29 mouse cellular contexts compared by ENCODE assay signal in the genomic region with DNA sequence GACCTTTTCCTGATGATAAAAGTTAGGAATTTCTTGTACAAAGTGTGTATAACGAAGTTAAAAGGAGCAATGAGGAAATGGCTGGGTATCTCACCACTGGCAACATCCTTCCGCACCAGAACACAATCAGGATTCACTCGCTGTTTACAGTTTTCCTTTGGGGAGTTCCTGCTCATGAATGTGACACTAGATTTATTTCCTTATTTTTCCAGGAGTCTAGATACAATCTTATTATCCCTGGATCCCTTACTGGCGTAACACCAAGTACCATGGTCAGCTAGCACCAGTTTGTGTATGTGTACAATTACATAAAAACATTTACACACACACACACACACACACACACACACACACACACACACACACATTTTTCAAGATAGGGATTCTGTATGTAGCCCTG. TPM values are rescaled to one million over a fixed set of nuclear protein-coding genes. Genes with fewer than 3 reads are reported as not detected.
DNase-seq lines count a peak whose midpoint lies in the region; ATAC-seq and TF ChIP-seq lines count a peak whose summit lies in the region.
"Had no signal": no experiment of that assay in that cellular context is flagged by ENCODE, and none has a peak within 500 bp of the region (broad histone marks: within the 10 kb centered on the region; RNA-seq: fewer than 3 reads in every experiment).

No protein-coding gene starts in this region.

- no peak overlapping the region for H3K4me2 ChIP-seq in liver, postnatal 0 days (ENCODE audit: low read depth, low read length)
- no peak overlapping the region for H3K4me2 ChIP-seq in liver, embryonic 12.5 days
- no peak overlapping the region for H3K4me2 ChIP-seq in forebrain, embryonic 13.5 days
- H3K4me2 ChIP-seq: embryonic facial prominence, embryonic 13.5 days; embryonic facial prominence, embryonic 15.5 days; forebrain, embryonic 12.5 days; forebrain, embryonic 15.5 days had no signal

- H3K27me3 ChIP-seq in liver, postnatal 0 days (ENCODE audit: insufficient read depth, low read length), result no peaks in the 10 kb centered on the region
- no peaks in the 10 kb centered on the region for H3K27me3 ChIP-seq in liver, embryonic 12.5 days (replicated peaks)
- no peaks in the 10 kb centered on the region for H3K27me3 ChIP-seq in forebrain, embryonic 13.5 days
- H3K27me3 ChIP-seq: embryonic facial prominence, embryonic 13.5 days; embryonic facial prominence, embryonic 15.5 days; forebrain, embryonic 15.5 days; Patski had no signal

- peak; percentile 16; the same call in 1 of the 2 replicates for TF ChIP-seq EP300 in liver, postnatal 0 days (IDR thresholded peaks at IDR 0.05; ENCODE audit: low read depth)

- no peak overlapping the region for H3K4me3 ChIP-seq in liver, postnatal 0 days (ENCODE audit: low read depth, low read length)
- H3K4me3 ChIP-seq in liver, embryonic 12.5 days, result no peak overlapping the region
- H3K4me3 ChIP-seq in forebrain, embryonic 13.5 days, result no peak overlapping the region
- H3K4me3 ChIP-seq: embryonic facial prominence, embryonic 13.5 days; embryonic facial prominence, embryonic 15.5 days; erythroblast, embryonic 14.5 days; forebrain, embryonic 10.5 days; forebrain, embryonic 12.5 days; forebrain, embryonic 15.5 days had no signal

- H3K36me3 ChIP-seq in liver, postnatal 0 days (replicated peaks; ENCODE audit: insufficient read depth, low read length), result no peaks in the 10 kb centered on the region; the same call in 1 of the 2 replicates
- no peaks in the 10 kb centered on the region for H3K36me3 ChIP-seq in liver, embryonic 12.5 days
- no peaks in the 10 kb centered on the region for H3K36me3 ChIP-seq in forebrain, embryonic 13.5 days (ENCODE audit: poor library complexity, severe bottlenecking)
- H3K36me3 ChIP-seq: embryonic facial prominence, embryonic 13.5 days; embryonic facial prominence, embryonic 15.5 days; forebrain, embryonic 10.5 days; forebrain, embryonic 12.5 days; forebrain, embryonic 15.5 days; G1E had no signal

- H3K27ac ChIP-seq in liver, postnatal 0 days (ENCODE audit: low read depth), result no peak overlapping the region
- no peak overlapping the region for H3K27ac ChIP-seq in liver, embryonic 12.5 days
- H3K27ac ChIP-seq in forebrain, embryonic 13.5 days, result no peak overlapping the region
- H3K27ac ChIP-seq: embryonic facial prominence, embryonic 13.5 days; embryonic facial prominence, embryonic 15.5 days; forebrain, embryonic 10.5 days; forebrain, embryonic 12.5 days; forebrain, embryonic 15.5 days had no signal

- H3K9ac ChIP-seq in liver, postnatal 0 days (replicated peaks), result no peak overlapping the region
- no peak overlapping the region for H3K9ac ChIP-seq in liver, embryonic 12.5 days
- no peak overlapping the region for H3K9ac ChIP-seq in forebrain, embryonic 13.5 days
- H3K9ac ChIP-seq: embryonic facial prominence, embryonic 13.5 days; embryonic facial prominence, embryonic 15.5 days; forebrain, embryonic 12.5 days; forebrain, embryonic 15.5 days; forebrain, postnatal 0 days had no signal

- 64% methylated on average over 4 of the region's 4 CpGs for WGBS in liver, postnatal 0 days (ENCODE audit: insufficient replicate concordance)
- 45% methylated on average over 4 of the region's 4 CpGs for WGBS in liver, embryonic 12.5 days (ENCODE audit: insufficient replicate concordance)
- 82% methylated on average over 4 of the region's 4 CpGs for WGBS in forebrain, embryonic 13.5 days

- H3K4me1 ChIP-seq in liver, postnatal 0 days (ENCODE audit: insufficient read depth), result no peaks in the 10 kb centered on the region
- no peaks in the 10 kb centered on the region for H3K4me1 ChIP-seq in liver, embryonic 12.5 days
- no peaks in the 10 kb centered on the region for H3K4me1 ChIP-seq in forebrain, embryonic 13.5 days
- H3K4me1 ChIP-seq: embryonic facial prominence, embryonic 13.5 days; embryonic facial prominence, embryonic 15.5 days; forebrain, embryonic 10.5 days; forebrain, embryonic 12.5 days; forebrain, embryonic 15.5 days had no signal

- no peaks in the 10 kb centered on the region for H3K9me3 ChIP-seq in liver, postnatal 0 days (ENCODE audit: low read length)
- no peaks in the 10 kb centered on the region for H3K9me3 ChIP-seq in liver, embryonic 12.5 days (replicated peaks)
- H3K9me3 ChIP-seq in forebrain, embryonic 13.5 days (replicated peaks), result no peaks in the 10 kb centered on the region
- H3K9me3 ChIP-seq: embryonic facial prominence, embryonic 13.5 days; embryonic facial prominence, embryonic 15.5 days; forebrain, embryonic 10.5 days; forebrain, embryonic 12.5 days; forebrain, embryonic 15.5 days; G1E had no signal

- TF ChIP-seq CTCF in liver, postnatal 0 days (IDR thresholded peaks at IDR 0.05; ENCODE audit: low read depth), result no peak

- no peak for ATAC-seq in liver, postnatal 0 days
- no peak for ATAC-seq in liver, embryonic 12.5 days
- ATAC-seq in forebrain, embryonic 13.5 days, result no peak
- ATAC-seq: activated CD4-positive, CD25-positive, alpha-beta regulatory T cell, adult 4 months; CD4-positive, CD25-positive, alpha-beta regulatory T cell, adult 4 months; forebrain, embryonic 15.5 days; forebrain, postnatal 0 days; Patski had no signal

- DNase-seq in liver, postnatal 0 days, result no peak
- DNase-seq in lung, postnatal 10 days, result peak; percentile 48
- DNase-seq in lung, postnatal 25 days (ENCODE audit: low spot score), result peak; percentile 72
- DNase-seq in right cerebral cortex, postnatal 4 days, result no peak
- DNase-seq: adrenal gland, adult 8-10 months; adrenal gland, postnatal 14 days; adrenal gland, postnatal 36 days; B cell, adult 2 months; cerebellum, adult 11 months; cerebellum, adult 18-20 months; cerebellum, adult 8-10 months; cerebellum, adult 9-11 months; cerebellum, postnatal 14 days; cerebellum, postnatal 36 days; embryo, embryonic 11 days; forebrain, postnatal 0 days had no signal

RNA-seq across cellular contexts. Expression of gene Ift52, which starts 9.9 kb away (rescaled TPM):
- 18.4 and 19.5 TPM in 2 replicates for polyA plus RNA-seq in liver, postnatal 0 days (2015; fragmentation: Nextera tagmentation; extraction: Ambion mirVana)
- polyA plus RNA-seq in liver, embryonic 12.5 days (2016; fragmentation: Nextera tagmentation; extraction: Ambion mirVana), result 24.4 and 25.9 TPM in 2 replicates
- 44.8 and 48.9 TPM in 2 replicates for polyA plus RNA-seq in forebrain, embryonic 13.5 days (2015; fragmentation: Nextera tagmentation; extraction: Ambion mirVana)

RNA-seq across cellular contexts. Expression of gene Sgk2, which starts 20.2 kb away (rescaled TPM):
- polyA plus RNA-seq in liver, postnatal 0 days (2015; fragmentation: Nextera tagmentation; extraction: Ambion mirVana), result 9.4 and 14.0 TPM in 2 replicates
- polyA plus RNA-seq in liver, embryonic 12.5 days (2016; fragmentation: Nextera tagmentation; extraction: Ambion mirVana), result 2.7 and 3.0 TPM in 2 replicates
- not detected in 2 replicates for polyA plus RNA-seq in forebrain, embryonic 13.5 days (2015; fragmentation: Nextera tagmentation; extraction: Ambion mirVana)
- polyA plus RNA-seq: CD4-positive, CD25-positive, alpha-beta regulatory T cell, adult 4 months; embryonic facial prominence, embryonic 11.5 days; embryonic facial prominence, embryonic 15.5 days; erythroblast, embryonic 14.5 days; forebrain, embryonic 10.5 days; forebrain, embryonic 12.5 days; forebrain, embryonic 15.5 days; G1E had no signal

RNA-seq across cellular contexts. Expression of gene Mybl2, which starts 47.2 kb away (rescaled TPM):
- 23.2 and 24.2 TPM in 2 replicates for polyA plus RNA-seq in liver, postnatal 0 days (2015; fragmentation: Nextera tagmentation; extraction: Ambion mirVana)
- 71.7 and 72.8 TPM in 2 replicates for polyA plus RNA-seq in liver, embryonic 12.5 days (2016; fragmentation: Nextera tagmentation; extraction: Ambion mirVana)
- 24.8 and 27.0 TPM in 2 replicates for polyA plus RNA-seq in forebrain, embryonic 13.5 days (2015; fragmentation: Nextera tagmentation; extraction: Ambion mirVana)

Comparison
In these comparisons a context has a peak if more than half of its experiments do, and no peak if none do; other contexts are left out.
1. DNase-seq: peak in lung, postnatal 10 days (single experiment) and lung, postnatal 25 days (single experiment); none in liver, postnatal 0 days (single experiment) and right cerebral cortex, postnatal 4 days (single experiment).